Mouse (Mus musculus): ENCODE results near the gene Fam217a. TPM values are rescaled to one million over a fixed set of nuclear protein-coding genes. Genes with fewer than 3 reads are reported as not detected.
"Not testable (repeated sequence)": the region's sequence is repeated elsewhere in the genome, so short reads cannot be mapped to it uniquely, and the experiment has no call there.

Fam217a gene
- 0.31 and 1.1 TPM in 2 replicates for polyA plus RNA-seq (2014; fragmentation: Nextera tagmentation; extraction: Ambion mirVana)

DNA sequence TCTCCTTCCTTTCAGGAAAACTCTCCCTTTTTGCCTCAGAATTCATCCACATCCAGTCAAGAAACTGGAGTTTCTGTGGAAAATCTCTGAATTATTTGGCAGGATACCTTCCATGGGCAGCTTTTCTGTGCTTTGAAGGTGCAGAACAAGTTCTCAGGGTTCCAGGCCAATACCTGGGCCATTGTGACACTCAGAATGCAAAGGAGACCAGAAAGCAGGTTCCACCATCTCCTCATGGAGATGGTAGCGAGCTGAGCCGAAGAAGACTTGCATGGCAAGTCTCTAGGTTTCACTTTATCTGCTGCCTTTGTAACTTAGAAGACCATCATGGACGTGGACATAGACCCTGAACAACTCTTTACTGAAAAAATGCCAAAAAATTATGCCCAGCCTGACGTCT is at the start of gene Fam217a, which contains the start of gene 4933417A18Rik:
Gene Fam217a, minus strand, starts transcription at position 101 of the 400 bp plus-strand sequence.
Gene 4933417A18Rik, plus strand, starts transcription at position 200 of the 400 bp plus-strand sequence.
- DNase-seq (ENCODE audit: low spot score) (no peak), ATAC-seq (ENCODE audit: insufficient read depth, low FRiP score, low TSS enrichment) (no peak)
- no peaks in the 10 kb centered on the region for H3K4me1 ChIP-seq (ENCODE audit: control insufficient read depth, insufficient read depth, low read length)
- H3K27ac ChIP-seq (ENCODE audit: low read depth, low read length): no peak within 1 kb of the TSS
- no peaks in the 10 kb centered on the region for H3K27me3 ChIP-seq (ENCODE audit: control insufficient read depth, insufficient read depth, low read length)
- H3K9ac ChIP-seq (ENCODE audit: low read length): no peak within 1 kb of the TSS
- H3K9me3 ChIP-seq (ENCODE audit: control insufficient read depth, low read length): no peaks in the 10 kb centered on the region
- no peaks in the 10 kb centered on the region for H3K36me3 ChIP-seq (ENCODE audit: control insufficient read depth, insufficient read depth, low read length)
- no peak within 1 kb of the TSS for H3K4me3 ChIP-seq (ENCODE audit: low read depth, low read length)
- H3K4me2 ChIP-seq (ENCODE audit: low read depth): no peak within 1 kb of the TSS
- 82% methylated on average over 4 of the region's 4 CpGs for WGBS

DNA sequence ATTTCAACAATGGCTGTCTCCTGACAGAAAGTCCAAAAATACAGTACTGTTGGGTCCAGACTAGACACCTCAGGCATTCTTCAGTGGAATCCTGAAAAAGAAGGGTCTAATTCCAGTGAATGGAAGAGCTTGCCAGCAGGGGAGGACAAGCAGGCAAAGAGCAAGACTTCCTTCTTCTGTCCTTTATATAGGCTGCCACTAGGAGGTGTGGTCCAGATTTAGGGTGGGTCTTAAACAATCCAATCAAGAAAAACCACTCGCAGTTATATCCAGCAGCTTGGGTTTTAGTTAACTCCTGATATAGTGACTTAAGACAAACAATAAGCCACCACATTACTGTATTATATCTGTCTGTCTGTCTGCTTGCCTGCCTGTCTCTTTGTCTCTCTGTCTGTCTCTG is 49.7 kb upstream of the Fam217a start:
- H3K9me3 ChIP-seq (ENCODE audit: control insufficient read depth, low read length): no peaks in the 10 kb centered on the region
- H3K4me1 ChIP-seq (ENCODE audit: control insufficient read depth, insufficient read depth, low read length): no peaks in the 10 kb centered on the region
- H3K4me2 ChIP-seq (ENCODE audit: low read depth): no peak overlapping the region
- H3K27me3 ChIP-seq (ENCODE audit: control insufficient read depth, insufficient read depth, low read length): no peaks in the 10 kb centered on the region
- ATAC-seq (ENCODE audit: insufficient read depth, low FRiP score, low TSS enrichment) (no peak), DNase-seq (ENCODE audit: low spot score) (no peak)
- H3K27ac ChIP-seq (ENCODE audit: low read depth, low read length): no peak overlapping the region
- no peak overlapping the region for H3K4me3 ChIP-seq (ENCODE audit: low read depth, low read length)
- peaks cover 2% of the 10 kb centered on the region; the same call in 1 of the 2 replicates for H3K36me3 ChIP-seq (ENCODE audit: control insufficient read depth, insufficient read depth, low read length)
- WGBS: 65% methylated on average over 1 of the region's 1 CpGs
- no peak overlapping the region for H3K9ac ChIP-seq (ENCODE audit: low read length)

- DNase-seq (ENCODE audit: low spot score) (no peak), ATAC-seq (ENCODE audit: insufficient read depth, low FRiP score, low TSS enrichment) (no peak)
- WGBS: 39% methylated on average over 1 of the region's 1 CpGs
- H3K36me3 ChIP-seq (ENCODE audit: control insufficient read depth, insufficient read depth, low read length): peaks cover 2% of the 10 kb centered on the region; the same call in 1 of the 2 replicates
- no peaks in the 10 kb centered on the region for H3K27me3 ChIP-seq (ENCODE audit: control insufficient read depth, insufficient read depth, low read length)
- H3K27ac ChIP-seq (ENCODE audit: low read depth, low read length): no peak overlapping the region
- H3K4me2 ChIP-seq (ENCODE audit: low read depth): no peak overlapping the region
- H3K9me3 ChIP-seq (ENCODE audit: control insufficient read depth, low read length): no peaks in the 10 kb centered on the region
- H3K4me1 ChIP-seq (ENCODE audit: control insufficient read depth, insufficient read depth, low read length): no peaks in the 10 kb centered on the region
- H3K4me3 ChIP-seq (ENCODE audit: low read depth, low read length): no peak overlapping the region
- no peak overlapping the region for H3K9ac ChIP-seq (ENCODE audit: low read length)
These were observed 49.0 kb upstream of the Fam217a start for GRCm38 (mm10) chr13:34973149-34973548.

- H3K4me3 ChIP-seq (ENCODE audit: low read depth, low read length); H3K36me3 ChIP-seq (ENCODE audit: control insufficient read depth, insufficient read depth, low read length); H3K4me1 ChIP-seq (ENCODE audit: control insufficient read depth, insufficient read depth, low read length); H3K27me3 ChIP-seq (ENCODE audit: control insufficient read depth, insufficient read depth, low read length); H3K27ac ChIP-seq (ENCODE audit: low read depth, low read length); H3K9ac ChIP-seq (ENCODE audit: low read length); H3K9me3 ChIP-seq (ENCODE audit: control insufficient read depth, low read length); DNase-seq (ENCODE audit: low spot score); ATAC-seq (ENCODE audit: insufficient read depth, low FRiP score, low TSS enrichment); H3K4me2 ChIP-seq (ENCODE audit: low read depth): not testable (repeated sequence)
These were observed 48.3 kb upstream of the Fam217a start for GRCm38 (mm10) chr13:34972456-34972855.

DNA sequence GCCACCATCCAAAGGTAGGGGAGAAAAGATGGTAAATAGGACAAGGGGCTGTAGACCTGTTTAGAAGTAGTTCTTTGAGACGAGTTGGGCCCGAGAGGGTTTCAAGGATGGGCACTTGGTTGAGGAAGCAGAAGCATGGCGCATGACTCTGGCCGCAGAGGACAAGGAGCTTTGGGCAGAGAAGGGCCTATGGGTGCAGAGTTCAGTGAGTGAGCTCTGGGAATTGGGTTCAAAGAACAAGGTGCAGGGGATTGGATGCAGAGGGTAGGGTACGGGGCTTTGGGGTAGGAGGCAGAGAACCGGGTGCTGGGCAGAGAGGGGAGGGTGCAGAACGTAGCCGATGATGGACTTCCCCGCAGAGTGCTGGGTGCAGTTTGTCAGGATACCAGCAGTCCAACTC is 41.5 kb upstream of the Fam217a start:
- H3K27ac ChIP-seq (ENCODE audit: low read depth, low read length); DNase-seq (ENCODE audit: low spot score): not testable (repeated sequence)
- 64% methylated on average over 9 of the region's 9 CpGs for WGBS

GRCm38 (mm10) chr13:34964866-34965265 is 40.8 kb upstream of the Fam217a start:
- Histone ChIP-seq H3K4me2 (ENCODE audit: low read depth) (peak overlapping the region; percentile 51), H3K9me3 (ENCODE audit: control insufficient read depth, low read length) (no peaks in the 10 kb centered on the region), H3K4me3 (ENCODE audit: low read depth, low read length) (no peak overlapping the region), H3K4me1 (ENCODE audit: control insufficient read depth, insufficient read depth, low read length) (no peaks in the 10 kb centered on the region), H3K36me3 (ENCODE audit: control insufficient read depth, insufficient read depth, low read length) (no peaks in the 10 kb centered on the region), H3K27me3 (ENCODE audit: control insufficient read depth, insufficient read depth, low read length) (peaks cover 5% of the 10 kb centered on the region), H3K9ac (ENCODE audit: low read length) (no peak overlapping the region), H3K27ac (ENCODE audit: low read depth, low read length) (no peak overlapping the region)
- ATAC-seq (ENCODE audit: insufficient read depth, low FRiP score, low TSS enrichment) (no peak), DNase-seq (ENCODE audit: low spot score) (no peak)
- WGBS: 5% methylated on average over 5 of the region's 5 CpGs

More for the DNA sequence above, 41.5 kb upstream of the Fam217a start:
- H3K36me3 ChIP-seq (ENCODE audit: control insufficient read depth, insufficient read depth, low read length); H3K27me3 ChIP-seq (ENCODE audit: control insufficient read depth, insufficient read depth, low read length); H3K4me3 ChIP-seq (ENCODE audit: low read depth, low read length); H3K4me1 ChIP-seq (ENCODE audit: control insufficient read depth, insufficient read depth, low read length); H3K9me3 ChIP-seq (ENCODE audit: control insufficient read depth, low read length); H3K9ac ChIP-seq (ENCODE audit: low read length); ATAC-seq (ENCODE audit: insufficient read depth, low FRiP score, low TSS enrichment); H3K4me2 ChIP-seq (ENCODE audit: low read depth): not testable (repeated sequence)

DNA sequence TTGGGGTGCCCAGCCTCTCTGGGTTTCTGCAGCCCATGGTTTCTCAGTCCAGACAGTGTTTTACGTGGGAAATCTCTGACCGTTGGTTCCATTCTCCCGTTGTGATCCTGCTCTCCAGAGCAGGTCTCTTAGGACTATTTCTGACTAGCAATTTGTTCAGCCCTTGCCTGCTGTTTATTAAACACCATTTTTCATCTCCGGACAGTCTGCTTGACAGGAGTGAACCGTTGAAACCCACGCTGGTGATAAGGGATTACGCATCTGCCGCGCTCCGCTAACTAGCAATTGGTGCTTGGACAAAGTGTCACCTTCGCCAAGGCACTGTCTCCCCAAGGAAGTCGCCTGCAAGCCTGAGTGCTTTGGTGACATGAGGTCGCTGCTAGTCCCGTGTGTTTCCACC is 40.3 kb upstream of the Fam217a start:
- Histone ChIP-seq H3K4me2 (ENCODE audit: low read depth) (peak overlapping the region; percentile 51), H3K9me3 (ENCODE audit: control insufficient read depth, low read length) (no peaks in the 10 kb centered on the region), H3K9ac (ENCODE audit: low read length) (no peak overlapping the region), H3K27ac (ENCODE audit: low read depth, low read length) (no peak overlapping the region), H3K27me3 (ENCODE audit: control insufficient read depth, insufficient read depth, low read length) (peaks cover 5% of the 10 kb centered on the region), H3K4me3 (ENCODE audit: low read depth, low read length) (peak overlapping the region; percentile 22; the same call in 1 of the 2 replicates), H3K4me1 (ENCODE audit: control insufficient read depth, insufficient read depth, low read length) (no peaks in the 10 kb centered on the region), H3K36me3 (ENCODE audit: control insufficient read depth, insufficient read depth, low read length) (no peaks in the 10 kb centered on the region)
- WGBS: 3% methylated on average over 14 of the region's 14 CpGs
- DNase-seq (ENCODE audit: low spot score) (peak; percentile 22), ATAC-seq (ENCODE audit: insufficient read depth, low FRiP score, low TSS enrichment) (no peak)

DNA sequence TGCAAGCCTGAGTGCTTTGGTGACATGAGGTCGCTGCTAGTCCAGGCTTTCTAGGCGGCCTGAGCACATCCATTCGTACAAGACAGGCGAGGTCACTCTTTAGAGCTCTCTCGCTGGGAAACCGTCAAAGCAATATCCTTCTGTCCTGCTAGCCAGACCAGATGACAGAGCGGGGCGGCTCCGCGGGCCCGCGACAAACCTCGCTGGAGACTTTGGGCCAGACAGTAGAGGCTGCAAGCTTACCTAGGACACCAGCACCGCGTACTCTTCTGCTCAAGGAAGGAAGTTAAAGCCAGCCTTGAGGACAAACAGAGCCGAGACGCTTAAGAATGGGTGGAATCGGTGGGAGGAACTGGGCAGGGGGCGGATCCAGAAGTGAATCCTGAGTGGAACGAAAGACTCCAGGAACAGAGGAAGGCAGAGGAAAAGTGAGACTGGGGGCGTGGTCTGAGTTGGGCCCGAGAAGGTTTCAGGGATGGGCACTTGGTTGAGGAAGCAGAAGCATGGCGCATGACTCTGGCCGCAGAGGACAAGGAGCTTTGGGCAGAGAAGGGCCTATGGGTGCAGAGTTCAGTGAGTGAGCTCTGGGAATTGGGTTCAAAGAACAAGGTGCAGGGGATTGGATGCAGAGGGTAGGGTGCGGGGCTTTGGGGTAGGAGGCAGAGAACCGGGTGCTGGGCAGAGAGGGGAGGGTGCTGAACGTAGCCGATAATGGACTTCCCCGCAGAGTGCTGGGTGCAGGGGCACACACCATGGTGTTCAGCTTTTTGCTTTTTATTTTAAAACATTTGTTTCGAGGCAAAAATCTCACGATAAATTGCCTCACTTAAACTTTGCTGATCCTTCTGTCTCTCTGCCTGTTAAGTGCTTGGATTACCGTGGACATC is 39.6 kb upstream of the Fam217a start, which contains the start of gene Eci3:
Gene Eci3, minus strand, starts transcription at position 300 of the 887 bp plus-strand sequence.
- Histone ChIP-seq H3K27me3 (ENCODE audit: control insufficient read depth, insufficient read depth, low read length) (peaks cover 5% of the 10 kb centered on the region), H3K36me3 (ENCODE audit: control insufficient read depth, insufficient read depth, low read length) (no peaks in the 10 kb centered on the region), H3K27ac (ENCODE audit: low read depth, low read length) (no peak within 1 kb of the TSS), H3K4me1 (ENCODE audit: control insufficient read depth, insufficient read depth, low read length) (no peaks in the 10 kb centered on the region), H3K9me3 (ENCODE audit: control insufficient read depth, low read length) (no peaks in the 10 kb centered on the region), H3K4me3 (ENCODE audit: low read depth, low read length) (peak within 1 kb of the TSS; percentile 22), H3K9ac (ENCODE audit: low read length) (no peak within 1 kb of the TSS), H3K4me2 (ENCODE audit: low read depth) (peak within 1 kb of the TSS; percentile 51)
- peak; percentile 58 for ATAC-seq (ENCODE audit: insufficient read depth, low FRiP score, low TSS enrichment)
- DNase-seq (ENCODE audit: low spot score): peak; percentile 48
- 2% methylated on average over 32 of the region's 32 CpGs for WGBS
